Mouse (Mus musculus) CD4-positive, CD25-positive, alpha-beta regulatory T cell, adult 4 months (primary cell): ENCODE data around the gene Abhd12. TPM values are rescaled to one million over a fixed set of nuclear protein-coding genes. Genes with fewer than 3 reads are reported as not detected.
"Not testable (repeated sequence)": the region's sequence is repeated elsewhere in the genome, so short reads cannot be mapped to it uniquely, and the experiment has no call there.

Experiments
- ATAC-seq: one replicate; pipeline ENCODE4 v1.8.0; 2017
- polyA plus RNA-seq, 2 experiments: library from polyadenylated mRNA; unstranded; fragments of 100-300 nt; shearing (Covaris generic); gene quantifications; one replicate each; pipeline ENCODE4 v1.2.1; 2017

Gene Abhd12
- polyA plus RNA-seq, 2 experiments from 2014 or later, result 11.2 to 14.5 TPM

DNA sequence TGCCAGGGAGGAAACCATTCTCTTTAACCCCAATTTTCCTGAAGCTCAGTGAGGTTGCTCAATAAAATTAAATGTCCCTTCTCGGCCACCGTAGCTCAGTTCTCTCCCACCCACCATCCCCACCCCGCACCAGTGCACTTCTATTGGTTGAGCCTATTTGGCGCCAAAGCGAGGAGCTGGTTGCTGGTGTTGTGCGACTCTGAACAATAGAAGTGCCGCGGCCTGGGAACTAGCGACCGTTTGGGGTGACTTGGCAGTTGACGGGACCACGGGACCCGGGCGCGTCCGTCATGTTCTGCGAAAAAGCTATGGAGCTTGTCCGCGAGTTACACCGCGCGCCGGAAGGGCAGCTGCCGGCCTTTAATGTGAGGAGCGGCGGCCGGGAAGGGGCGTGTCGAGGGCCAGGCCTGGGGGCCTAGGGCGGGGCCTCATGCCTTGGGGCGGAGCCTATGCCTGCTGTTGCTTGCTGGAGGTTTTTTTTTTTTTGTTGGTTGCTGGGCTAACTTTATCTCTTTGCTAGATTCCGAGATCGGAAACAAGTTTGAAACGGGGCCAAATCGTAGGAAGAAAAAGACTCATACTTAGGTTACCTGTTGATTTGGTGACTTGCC is 5.0 kb upstream of the Abhd12 start:
- peak; percentile 86 for ATAC-seq

DNA sequence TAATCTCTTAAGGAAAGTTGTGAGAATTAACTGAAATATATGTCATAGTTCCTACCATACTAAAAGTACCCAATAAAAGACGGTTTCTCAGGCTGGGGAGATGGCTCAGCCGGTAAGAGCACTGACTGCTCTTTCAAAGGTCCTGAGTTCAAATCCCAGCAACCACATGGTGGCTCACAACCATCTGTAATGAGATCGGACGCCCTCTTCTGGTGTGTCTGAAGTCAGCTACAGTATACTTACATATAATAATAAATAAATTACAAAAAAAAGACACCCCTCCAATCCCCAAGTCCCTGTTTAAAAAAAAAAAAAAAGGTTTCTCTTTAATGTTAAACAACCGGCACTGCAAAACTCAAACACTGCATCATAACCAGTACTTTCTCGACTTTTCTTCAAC is 4.3 kb upstream of the Abhd12 start:
- not testable (repeated sequence) for ATAC-seq

DNA sequence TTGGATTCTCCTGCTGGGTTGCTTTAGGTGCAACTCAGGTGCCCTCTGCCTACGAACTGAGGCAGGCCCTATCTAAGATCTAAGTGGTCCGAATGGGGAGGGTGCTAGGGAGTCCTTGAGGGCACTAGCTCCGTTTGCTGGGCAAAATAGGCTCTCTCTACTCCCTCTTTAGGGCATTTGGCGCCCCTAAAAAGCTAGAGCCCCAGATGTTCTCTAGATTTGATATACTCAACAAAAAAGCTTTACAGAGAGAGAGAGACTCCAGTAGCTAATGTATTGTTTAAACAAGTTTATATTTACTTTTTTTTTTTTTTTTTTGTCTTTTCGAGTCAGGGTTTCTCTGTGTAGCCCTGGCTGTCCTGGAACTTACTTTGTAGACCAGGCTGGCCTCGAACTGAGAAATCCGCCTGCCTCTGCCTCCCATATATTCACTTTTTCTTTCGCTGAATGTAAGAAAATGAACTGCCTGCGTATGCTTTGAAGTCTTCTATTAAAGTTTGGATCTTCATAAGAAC is 452 bp upstream of the Abhd12 start, which contains the start of gene Gins1:
Gene Gins1 (plus strand): TSS at position 465 of the 515 bp plus-strand sequence.
- ATAC-seq, result peak; percentile 38

- ATAC-seq, result no peak
These were observed 2.2 kb downstream of the Abhd12 start for GRCm38 (mm10) chr2:150902347-150902746.

DNA sequence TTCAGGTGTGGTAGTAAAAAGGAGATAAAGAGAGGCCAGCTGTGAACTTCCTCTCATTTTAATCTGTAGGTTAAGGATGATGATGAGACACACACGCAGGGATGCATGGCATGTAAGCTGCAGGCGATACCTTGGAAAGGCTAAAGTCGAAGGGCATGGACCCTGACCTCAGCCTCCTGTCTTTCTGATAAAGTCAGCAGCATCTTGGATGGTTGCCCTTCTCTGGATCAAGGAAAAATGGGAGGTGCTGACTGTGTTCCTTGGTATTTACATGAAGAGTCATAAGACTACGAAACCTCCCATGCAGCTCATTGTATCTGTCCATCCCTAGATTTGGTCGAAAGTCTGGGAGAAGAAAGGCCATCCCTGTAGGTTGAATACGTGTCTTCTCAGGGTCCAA is 4.2 kb downstream of the Abhd12 start:
- no peak for ATAC-seq

GRCm38 (mm10) chr2:150895691-150896252 is 8.8 kb downstream of the Abhd12 start:
- no peak for ATAC-seq

- ATAC-seq, result no peak
These were observed 9.8 kb downstream of the Abhd12 start for GRCm38 (mm10) chr2:150894617-150895267.

DNA sequence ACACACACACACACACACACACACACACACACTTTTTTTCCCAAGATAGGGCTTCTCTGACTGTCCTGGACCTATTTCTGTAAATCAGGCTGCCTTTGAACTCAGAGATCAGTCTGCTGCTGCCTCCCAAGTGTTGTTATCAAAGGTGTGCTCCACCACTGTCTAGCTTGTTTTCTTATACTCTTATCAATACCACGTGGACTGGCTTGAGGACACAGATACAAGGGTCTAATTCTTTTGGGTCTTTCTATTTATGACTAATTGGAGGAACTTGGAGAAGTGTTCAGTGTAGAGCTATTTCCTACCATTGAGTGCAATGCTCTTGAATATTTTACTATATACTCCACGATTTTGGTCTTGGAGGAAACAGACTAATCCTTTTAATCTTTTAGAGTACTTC is 17.2 kb downstream of the Abhd12 start:
- no peak for ATAC-seq

GRCm38 (mm10) chr2:150886315-150886714 is 18.2 kb downstream of the Abhd12 start:
- ATAC-seq, result no peak

DNA sequence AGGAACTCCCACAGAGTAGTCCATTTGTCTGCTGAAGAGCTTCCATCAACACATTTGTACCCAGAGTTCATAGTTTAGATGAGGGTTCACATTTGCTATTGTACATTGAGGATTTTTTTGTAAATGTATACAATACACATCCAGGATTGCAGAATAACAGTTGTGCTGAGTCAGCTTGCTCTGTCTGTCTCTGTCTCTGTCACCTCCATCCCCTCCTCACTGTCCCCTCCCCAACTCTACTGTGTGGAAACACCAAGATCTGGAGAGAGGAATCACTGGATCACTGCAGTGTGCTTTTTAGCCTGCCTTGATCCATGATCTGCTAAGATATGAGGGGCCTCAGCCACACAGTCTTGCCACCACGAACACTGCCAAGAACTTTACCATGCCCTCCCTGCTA is 18.7 kb downstream of the Abhd12 start:
- ATAC-seq, result no peak

DNA sequence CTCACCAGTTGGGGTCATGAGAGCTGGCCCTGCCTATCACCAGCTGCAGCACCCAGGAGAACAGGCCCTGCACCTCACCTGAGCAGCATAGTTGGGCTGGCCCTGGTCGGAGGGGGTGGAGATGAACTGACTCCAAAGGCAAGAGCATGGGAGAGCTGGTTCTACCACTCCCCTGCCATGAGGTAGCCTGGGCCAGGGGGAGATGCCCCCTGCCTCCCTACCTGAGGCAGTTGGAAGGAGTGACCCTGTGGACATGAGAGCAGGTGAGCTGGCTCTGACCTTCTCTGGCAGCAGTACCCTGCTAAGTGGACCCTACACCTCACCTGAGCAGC is 19.8 kb downstream of the Abhd12 start:
- no peak for ATAC-seq

DNA sequence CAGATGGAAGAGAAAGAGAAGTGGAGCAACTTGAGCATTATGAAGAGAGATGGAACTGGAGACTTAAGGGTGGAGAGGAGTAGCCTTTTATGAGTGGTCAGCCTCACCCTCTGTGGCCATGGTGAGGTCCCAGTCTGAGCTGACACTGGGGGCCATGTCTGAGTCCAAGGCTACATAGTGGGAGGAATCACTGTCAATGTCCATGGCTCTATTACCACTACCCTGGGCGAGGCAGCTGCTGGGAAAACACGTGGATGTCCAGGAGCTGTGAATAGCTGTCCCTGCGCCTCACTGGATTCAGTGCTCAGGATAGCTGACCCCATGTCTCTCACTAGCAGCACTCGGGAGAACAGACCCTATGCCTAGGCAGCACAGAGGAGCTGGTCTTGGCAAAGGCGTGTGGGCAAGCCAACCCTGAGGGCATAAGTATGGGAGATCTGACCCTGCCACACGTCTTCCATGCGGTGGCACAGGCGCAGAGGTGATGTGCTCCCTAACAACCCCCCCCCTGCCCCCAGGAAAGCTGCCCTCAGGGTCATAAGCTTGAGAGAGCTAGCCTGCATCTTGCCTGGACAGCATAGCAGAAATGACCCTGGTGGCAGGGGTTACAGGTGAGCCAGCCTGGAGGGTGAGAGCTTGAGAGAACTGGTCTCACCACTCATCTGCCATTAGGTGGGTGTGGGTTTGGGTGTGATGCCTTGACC is 20.3 kb downstream of the Abhd12 start:
- ATAC-seq, result no peak

DNA sequence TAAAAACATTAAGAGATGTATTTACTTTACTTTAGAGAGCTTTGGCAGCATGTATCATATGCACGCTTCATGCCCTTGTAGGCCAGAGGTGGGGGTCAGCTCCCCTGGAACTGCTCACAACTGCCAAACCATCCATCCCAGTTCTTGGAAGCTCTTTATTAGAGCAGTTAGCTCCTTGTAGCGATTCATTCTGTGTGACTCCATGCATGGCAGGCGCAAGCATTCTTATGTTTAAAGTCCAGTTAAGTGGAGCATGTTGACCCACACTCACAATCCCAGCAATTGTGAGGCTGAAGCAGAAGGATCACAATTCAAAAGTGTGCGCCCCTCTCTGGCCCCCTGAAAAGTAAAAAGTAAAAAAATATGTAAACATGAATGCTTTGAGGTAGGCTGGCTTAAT is 27.0 kb downstream of the Abhd12 start:
- no peak for ATAC-seq

DNA sequence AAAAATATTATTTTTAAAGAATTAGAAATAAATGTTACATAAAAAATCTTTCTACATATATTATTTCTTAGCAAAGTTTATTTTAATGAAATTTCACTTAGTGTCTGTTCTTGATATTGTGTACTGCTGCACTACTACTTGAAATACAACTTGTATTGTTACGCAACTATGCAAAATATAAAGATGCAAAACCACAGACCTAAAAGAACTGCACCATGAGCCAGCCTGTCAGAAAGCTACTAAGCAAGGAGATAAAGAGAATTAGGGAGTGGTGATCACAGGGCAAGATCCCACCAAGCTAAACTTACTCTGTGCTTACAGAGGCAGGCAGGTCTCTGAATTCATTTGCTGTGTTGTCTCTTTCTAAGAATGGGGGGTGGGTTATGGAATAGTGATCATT is 29.3 kb downstream of the Abhd12 start:
- no peak for ATAC-seq

DNA sequence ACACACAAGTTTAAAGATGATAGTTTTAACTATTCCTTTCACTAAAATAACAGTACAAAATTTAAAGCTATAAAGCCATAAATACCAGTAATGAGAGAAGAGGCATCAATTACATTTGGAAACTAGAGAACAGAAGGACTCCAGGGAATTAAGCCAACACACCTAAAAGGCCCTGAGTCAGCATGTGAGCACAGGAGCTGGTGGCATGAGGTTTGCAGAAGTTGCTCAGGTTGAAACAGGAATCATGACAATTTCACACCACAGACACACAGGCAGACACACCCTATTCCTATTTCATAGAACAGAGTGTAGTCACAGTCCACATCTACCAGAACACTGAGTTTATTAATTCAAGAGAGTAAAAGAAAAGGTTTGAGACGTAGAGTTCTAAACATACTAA is 30.0 kb downstream of the Abhd12 start:
- no peak for ATAC-seq

- ATAC-seq, result peak; percentile 98
These were observed 35.1 kb downstream of the Abhd12 start for GRCm38 (mm10) chr2:150869446-150869845.

- no peak for ATAC-seq
These were observed 37.5 kb downstream of the Abhd12 start for GRCm38 (mm10) chr2:150867021-150867420.

- ATAC-seq, result no peak
These were observed 43.4 kb downstream of the Abhd12 start for GRCm38 (mm10) chr2:150861128-150861527.

DNA sequence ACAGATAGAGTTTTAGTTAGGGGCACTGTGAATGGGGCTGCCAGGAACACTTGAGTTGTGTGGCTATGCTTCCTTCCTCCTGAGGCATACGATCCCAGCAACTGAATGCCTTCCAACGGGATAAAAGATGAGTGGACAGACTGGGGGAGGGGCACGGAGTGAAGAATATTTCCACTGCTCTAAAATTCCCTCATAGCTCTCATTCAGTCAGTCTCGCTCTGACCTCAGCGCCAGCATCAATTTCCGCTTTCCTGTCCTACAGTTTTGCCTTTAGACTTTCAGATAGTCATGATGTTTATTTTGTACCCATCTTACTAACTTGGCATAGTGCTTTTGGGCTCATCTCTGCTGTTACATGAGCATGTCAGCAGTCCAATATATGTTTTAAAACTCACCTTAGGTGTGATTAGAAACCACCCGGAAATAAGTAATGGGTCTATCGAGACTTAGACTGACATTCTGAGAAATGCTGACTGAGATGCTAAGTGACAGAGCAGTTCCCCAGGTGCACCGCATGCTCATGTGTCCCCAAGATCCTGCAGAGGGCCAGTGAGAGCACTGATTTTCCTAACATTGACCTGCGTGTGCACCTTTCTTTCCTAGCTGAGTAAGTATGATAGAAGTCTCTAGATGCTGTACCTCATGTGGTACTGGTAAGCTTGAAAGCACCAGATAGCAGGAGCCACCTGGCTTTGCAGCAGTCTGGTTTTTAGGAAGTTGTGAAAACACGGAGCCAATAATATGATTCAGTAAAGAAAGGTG is 44.7 kb downstream of the Abhd12 start:
- no peak for ATAC-seq

DNA sequence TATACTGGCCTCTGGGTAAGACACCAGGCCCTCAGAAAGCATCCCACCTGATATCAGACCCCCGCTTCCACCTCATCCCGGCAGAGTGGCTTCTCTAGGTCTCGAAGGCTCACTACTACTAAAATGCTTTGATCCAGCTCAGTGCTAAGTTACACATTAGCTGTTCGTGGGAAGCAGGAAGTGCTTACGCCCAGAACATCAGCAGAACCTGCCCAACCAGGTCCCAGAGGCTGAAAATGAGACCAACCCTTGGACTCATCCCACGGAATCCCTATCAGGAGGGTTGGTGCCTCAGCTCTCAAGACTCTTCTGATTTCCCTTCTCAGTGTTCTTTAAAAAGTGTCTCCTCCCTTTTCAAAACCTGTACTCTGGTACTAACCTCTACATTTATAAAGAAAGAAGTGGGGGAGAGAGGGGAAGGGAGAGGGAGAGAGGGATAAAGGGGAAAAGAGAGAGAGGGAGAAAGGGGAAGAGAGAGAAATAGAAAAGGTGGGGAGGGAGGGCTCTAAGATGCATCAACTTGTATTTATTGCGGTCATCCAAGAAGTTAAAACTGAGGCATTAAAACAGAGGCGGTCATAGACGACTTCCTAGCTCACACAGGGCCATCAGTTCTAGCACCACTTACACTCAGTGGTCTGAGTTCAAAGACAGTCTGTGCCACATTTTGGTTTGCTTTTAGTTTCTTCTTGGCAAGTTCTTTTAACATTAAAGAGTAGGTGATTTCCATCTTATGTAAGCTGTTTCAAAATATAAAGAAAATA is 45.6 kb downstream of the Abhd12 start:
- no peak for ATAC-seq

DNA sequence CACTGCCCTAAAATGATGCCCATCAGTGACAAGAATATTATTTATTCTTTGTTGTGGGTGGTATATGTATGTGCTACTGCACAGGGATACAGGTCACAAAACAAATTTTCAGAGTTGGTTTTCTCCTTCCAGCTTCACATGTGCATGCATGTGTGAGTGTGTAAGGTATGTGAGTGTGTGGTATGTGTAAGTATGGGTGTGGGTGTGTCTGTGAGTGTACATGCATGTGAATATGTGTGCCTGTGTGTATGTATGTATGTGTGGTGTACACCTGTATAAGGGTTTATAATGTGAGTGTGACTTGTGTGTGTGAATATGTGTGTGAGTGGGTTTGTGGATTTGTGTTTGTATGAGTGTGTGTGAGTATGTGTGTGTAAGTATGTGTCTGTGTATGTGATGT is 49.4 kb downstream of the Abhd12 start:
- ATAC-seq, result no peak

- ATAC-seq, result no peak
These were observed 53.3 kb downstream of the Abhd12 start for GRCm38 (mm10) chr2:150851251-150851650.
